Mouse (Mus musculus): ENCODE results near the gene Ccdc88c.
"Not testable (repeated sequence)": the region's sequence is repeated elsewhere in the genome, so short reads cannot be mapped to it uniquely, and the experiment has no call there.

Ccdc88c gene

DNA sequence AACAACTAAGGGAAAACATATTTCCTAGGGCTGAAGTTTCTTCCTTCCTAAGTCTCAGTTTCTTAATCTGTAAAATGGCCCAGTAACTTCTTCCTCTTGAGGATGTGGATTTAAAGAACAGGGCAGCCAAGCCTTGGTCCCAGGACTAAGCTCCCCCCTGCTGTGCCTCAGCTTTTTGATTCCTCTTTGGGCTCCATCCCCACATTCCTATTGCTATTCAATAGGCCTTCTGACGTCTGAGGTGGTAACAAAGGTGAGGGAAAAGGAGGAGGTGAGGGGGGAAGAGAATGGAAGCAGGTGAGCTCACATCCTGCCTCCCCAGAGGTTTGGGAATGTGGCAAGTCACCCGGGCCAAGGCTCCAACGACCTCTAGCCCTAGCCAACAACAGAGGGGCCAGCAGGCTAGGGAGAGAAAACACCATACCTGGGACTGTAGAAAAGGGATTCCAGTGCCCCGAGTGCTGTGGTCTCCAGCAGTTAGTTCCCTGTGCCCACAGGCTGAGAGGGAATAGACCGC lies 12.4 kb downstream of the Ccdc88c start:
- no peak for DNase-seq (ENCODE audit: low read depth, low spot score)

DNA sequence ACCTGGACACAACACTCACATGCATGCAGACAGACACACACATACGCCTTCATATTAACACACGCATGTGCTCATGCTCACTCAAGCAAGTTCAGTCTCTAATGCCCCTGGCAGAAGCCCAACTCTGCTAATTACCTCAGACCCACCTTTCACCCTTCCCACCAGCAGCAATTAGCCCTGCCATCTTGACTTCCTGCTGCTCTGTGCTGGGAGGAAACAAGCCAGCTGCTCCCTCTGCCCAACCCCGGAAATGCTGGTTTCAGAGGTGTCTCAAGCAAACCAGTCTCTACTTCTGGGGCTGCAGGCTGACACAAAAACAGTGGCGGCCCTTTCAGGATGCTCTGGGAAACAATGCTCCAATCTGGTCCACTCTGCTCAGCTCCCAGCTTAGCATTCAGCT lies 12.9 kb downstream of the Ccdc88c start:
- DNase-seq (ENCODE audit: low read depth, low spot score), result no peak

DNA sequence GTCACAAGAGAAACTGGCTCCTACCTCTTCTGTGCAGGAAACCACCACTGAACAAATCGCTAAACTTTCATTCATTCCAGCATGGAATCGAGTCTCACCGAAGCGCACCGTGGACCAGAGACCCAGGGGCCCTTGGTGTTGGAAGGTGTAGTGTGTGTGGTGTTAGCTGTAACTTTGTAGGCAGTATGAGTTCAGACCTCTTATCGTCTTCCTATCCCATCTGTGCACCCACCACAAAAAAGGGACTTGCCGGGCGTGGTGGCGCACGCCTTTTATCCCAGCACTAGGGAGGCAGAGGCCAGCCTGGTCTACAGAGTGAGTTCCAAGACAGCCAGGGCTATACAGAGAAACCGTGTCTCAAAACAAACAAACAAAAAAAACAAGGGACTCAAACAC lies 13.7 kb downstream of the Ccdc88c start:
- no peak for DNase-seq (ENCODE audit: low read depth, low spot score)

DNA sequence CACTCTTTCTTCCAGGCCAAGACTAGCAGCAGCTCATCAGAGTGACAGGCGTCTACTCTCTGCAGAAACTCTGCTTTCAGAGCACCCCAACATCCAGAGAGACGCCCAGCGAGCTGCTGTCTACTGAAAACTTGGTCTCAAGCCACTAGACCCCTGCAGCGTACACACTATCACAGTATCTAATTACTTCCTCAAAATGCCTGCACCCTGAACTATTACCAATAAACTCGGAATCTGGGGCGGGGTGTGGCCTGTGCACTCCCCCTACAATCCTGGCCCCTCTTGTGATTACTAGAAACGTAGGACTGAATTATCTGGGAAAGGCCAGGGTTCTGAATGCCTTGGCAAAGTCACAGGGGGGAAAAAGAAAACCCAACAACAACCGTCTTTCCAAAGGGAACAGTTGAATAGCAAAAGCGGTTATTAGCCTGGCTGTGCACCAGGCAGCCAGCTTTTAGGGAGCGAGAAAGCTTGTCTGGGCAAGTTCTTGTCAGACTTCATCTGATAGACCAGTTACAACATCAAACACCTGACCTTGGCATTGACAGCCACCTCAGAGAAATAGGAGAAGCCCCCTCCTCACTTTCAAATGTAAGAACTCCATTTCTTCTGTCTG lies 14.2 kb downstream of the Ccdc88c start:
- no peak for DNase-seq (ENCODE audit: low read depth, low spot score)

DNA sequence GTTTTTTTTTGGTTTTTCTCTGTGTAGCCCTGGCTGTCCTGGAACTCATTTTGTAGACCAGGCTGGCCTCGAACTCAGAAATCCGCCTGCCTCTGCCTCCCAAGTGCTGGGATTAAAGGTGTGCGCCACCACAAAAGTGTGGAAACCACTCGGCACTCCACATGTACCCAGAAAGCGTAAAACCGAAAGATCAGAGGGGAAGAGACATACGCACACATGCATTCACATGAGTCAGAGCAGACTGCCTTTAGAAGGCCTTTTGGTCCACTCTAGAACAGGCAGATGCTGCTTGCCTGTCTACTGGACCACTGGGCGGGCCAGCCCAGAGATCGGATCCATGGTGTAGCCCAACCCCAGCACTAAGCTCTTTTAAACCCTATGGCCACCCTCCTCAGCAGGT lies 15.2 kb downstream of the Ccdc88c start:
- DNase-seq (ENCODE audit: low read depth, low spot score), result not testable (repeated sequence)

DNA sequence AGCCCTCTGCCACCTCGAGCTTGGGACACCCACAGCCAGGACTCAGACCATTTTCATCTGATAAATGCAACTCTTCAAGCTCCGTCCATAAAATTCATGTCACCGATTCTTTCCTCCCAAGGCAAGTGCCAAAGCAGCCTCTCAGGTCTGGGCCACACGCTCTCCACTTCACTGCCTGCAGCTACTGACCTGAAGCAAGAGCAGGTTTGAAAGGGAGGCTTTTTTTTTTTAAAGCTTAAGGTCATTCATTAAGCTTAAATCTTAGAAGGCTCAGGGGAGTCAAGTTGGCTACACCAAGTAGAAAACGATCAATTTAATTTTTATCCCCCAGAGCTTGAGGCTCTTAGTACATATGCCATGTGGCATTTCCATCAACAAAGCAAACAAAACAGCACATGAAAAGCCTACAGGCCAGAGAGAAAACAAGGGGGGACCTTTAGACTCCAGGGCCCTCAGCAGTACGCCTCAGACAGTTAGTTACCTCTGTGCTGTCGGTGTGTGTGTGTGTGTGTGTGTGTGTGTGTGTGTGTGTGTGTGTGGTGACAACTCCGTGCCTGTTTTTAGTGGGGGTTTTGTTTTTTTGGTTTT lies 15.7 kb downstream of the Ccdc88c start:
- no peak for DNase-seq (ENCODE audit: low read depth, low spot score)

DNA sequence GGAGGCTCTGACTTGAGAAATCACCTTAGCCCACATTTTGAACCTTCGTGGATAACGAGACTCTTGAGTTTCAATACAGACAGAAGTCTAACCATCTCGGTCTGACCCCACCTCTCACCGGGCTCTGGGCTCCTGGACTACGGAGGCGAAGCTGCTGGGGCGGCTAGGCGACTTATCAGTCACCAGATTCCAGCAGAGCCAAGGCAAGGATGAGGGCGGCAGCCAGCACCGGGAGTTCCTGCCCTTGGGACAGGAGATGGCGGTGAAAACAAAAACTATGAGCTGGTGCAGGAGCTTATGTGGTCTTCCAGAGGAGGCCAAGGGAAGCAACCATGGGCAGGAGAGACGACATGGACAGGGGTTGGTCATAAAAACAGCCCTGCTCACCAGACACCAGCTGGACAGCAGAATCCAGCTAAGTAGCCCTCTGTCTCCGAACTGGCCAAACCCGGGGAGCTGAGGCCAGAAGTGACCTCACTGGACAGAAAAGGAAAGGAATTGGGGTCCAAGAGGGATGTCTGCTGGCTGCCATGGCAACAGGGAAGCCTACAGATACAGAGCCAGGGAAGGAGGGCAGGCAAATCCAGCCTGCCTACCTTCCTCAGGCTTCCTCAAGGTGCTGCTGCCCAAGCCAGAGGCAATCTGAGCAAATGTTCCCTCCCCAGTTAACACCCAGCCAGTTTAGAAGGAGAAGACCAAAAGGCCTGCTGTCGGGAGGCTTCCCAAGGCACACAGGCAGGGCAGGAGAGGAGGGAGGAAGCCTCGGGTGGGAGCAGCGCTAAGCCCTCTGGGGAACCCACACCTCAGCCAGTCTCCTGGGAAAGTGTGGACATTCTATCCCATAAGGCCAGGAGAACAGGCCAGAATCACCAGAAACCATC lies 16.4 kb downstream of the Ccdc88c start:
- DNase-seq (ENCODE audit: low read depth, low spot score), result no peak

DNA sequence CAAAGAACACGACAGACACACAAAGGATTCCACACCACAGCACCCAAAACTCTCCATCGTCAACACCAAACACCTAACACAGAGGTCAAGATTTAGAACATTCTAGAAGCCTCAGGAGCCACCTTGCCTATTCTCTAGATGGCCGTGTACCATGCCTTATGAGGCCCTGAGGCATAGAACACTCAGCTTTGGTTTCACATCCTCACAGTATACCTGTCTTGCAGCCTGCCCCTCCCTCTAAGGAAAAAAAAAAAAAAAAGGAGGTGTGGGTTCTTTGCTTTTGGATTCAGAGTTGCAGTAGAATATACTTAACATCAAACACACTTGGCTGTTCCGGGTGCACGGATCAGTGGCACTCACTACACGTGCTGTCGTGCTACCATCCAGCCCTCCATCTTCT lies 17.8 kb downstream of the Ccdc88c start:
- DNase-seq (ENCODE audit: low read depth, low spot score), result no peak

DNA sequence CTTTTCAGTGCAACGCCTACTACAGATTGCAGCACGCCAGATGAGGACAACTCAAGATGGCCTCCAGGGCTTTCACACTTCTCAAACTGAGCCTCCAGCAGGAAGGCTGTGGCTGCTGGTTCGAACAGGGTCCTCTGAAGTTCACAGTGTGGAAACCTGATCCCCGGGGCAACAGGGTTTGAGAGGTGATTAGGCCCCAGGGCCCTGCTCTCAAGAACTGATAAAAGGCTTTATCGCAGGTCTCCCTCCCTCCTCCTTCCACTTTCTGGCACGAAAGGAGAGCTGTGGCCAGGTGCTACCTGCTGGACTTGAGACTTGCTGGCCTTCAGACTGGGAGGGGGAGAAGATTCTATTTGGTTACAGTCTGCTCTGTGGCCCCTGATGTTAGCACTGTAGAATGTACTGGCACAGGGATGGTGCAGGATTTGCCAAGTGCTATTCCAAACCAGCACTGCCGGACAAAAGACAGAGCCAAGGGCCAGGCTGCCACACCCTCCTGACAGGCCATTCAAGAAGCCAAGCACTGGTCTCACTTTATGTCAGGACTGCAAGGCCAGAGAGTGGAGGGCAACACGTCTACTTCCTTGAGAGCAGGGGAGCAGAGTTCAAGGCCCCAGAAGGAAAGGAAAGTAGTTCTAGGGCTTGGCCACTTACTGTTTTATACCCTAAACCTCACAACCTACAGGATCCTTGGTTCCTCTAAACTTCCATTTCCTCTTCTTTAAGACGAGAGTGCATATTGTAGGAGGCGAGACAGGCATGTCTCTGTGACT lies 18.5 kb downstream of the Ccdc88c start:
- DNase-seq (ENCODE audit: low read depth, low spot score), result peak; percentile 83

DNA sequence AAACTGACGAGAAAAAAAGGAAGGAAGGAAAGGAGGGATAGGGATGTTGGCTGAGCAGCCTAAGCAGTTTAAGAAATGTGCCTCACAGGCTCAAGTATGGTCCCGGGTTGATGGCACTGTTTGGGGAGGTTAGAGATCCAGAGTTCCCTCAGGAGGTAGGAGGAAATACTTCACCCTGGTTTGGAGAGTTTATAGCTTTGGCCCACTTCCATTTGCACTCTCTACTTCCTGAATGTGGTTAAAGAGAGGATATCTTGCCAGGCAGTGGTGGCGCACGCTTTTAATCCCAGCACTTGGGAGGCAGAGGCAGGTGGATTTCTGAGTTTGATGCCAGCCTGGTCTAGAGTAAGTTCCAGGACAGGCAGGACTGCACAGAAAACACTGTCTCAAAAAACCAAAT lies 19.6 kb downstream of the Ccdc88c start:
- DNase-seq (ENCODE audit: low read depth, low spot score), result no peak

DNA sequence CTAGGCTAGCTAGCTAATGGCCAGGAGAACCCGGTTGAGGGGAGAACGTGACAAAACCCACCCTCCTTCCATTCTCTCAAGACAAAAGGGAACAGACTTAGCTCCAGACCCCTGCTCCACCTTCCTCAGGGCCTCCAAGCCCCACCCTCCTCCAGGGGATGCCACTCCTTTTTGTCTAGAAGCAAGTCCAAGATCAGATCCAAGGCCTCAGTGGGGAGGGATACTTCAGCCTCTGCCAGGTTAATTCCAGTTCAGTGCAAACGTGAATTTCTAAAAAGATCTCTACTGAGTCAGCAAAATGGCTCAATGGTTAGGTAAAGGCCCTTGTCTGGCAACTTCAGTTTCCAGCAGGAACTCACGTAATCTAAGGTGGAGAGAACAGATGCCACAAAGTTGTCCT lies 20.2 kb downstream of the Ccdc88c start:
- no peak for DNase-seq (ENCODE audit: low read depth, low spot score)

DNA sequence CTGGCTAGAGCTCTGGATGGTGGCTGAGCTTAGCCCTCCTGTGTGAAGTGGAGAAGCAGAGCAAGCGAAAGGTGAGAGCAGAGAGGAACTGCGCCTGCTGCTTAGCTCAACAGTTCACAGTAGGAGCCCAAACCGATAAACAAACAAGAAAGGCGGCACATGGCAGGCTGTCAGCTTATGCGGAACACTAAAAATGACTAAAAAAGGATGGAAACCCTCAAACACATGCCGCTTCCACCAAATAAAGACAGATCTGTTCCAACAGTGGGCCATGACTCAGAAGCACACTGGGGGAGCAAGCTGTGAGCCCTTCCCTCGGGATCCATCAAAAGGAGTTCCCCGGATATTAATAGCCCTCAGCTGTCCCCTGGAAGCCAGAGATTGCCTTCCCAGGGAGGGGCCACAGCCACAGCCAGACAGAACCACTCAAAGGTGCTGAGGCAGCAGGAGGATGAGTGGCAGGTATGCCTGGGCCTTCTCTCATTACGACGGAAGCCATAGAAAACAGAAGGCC lies 20.8 kb downstream of the Ccdc88c start:
- DNase-seq (ENCODE audit: low read depth, low spot score), result peak; percentile 93

DNA sequence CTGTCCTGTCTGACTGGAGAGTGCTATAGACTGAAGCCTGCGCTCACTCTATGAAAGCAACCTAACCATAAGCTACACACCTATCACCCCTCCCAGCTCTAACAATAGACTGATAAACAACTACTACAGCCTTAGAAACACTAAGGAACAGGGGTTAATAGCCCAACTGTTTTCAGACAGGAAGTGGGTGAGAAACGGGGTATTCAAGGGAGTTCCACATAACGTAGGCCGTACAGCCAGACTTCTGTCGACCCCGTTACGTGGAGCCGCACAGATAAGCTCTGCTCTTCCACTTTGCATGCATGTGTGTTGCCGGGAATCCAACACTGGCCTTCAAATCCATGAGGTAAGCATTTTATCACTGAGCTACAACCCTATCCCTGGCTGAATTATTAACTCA lies 21.4 kb downstream of the Ccdc88c start:
- no peak for DNase-seq (ENCODE audit: low read depth, low spot score)

DNA sequence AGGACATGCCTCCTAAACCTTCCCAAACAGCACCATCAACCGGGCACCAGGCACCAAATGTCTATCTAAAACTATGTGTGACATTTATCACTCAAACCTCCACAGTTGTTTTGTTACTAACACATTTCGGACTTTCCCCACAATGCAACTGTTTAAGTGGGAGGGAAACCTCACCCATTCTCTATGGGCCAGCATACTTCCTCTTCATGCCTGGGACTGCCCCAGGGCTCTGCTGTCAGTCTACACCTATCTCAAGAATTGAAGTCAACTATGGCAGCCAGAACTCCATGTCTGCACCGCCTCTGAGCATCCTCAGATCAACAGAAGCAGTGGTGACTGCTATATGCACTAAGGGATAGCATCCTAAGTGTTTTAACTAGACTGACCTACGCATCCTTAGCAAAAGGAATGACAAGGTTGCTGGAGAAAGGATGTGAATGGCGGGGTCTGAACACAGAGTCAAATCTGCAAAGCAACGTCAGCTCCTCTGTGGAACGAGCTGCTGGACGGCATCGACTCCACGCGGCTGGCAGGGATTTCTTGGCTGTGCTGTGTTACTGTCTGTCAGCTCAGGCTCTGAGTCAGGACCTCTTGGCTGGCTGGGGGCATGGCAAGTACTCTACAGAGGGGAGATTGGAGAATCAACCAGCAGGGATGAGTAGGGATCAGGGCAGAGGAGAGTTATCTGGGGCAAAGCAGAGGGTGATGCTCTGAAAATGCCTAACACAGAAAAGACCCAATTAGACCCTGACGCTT lies 23.0 kb downstream of the Ccdc88c start:
- DNase-seq (ENCODE audit: low read depth, low spot score), result no peak

DNA sequence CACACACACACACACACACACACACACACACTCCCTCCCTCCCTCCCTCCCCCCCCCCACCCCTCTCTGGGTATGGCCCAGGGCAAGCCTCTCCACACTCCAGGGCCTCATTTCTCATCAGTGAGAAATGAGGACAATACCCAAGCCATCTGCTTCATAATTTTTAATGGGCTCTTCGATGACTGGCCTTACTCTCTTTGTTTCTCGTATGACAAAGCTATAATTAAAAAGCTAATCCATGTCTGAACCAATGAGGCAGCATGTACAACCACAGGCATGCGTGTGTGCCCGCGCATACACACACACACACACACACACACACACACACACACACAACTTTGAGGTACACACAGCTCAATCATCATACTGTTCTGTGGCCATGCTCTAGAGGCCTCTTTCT lies 23.9 kb downstream of the Ccdc88c start:
- DNase-seq (ENCODE audit: low read depth, low spot score), result no peak

DNA sequence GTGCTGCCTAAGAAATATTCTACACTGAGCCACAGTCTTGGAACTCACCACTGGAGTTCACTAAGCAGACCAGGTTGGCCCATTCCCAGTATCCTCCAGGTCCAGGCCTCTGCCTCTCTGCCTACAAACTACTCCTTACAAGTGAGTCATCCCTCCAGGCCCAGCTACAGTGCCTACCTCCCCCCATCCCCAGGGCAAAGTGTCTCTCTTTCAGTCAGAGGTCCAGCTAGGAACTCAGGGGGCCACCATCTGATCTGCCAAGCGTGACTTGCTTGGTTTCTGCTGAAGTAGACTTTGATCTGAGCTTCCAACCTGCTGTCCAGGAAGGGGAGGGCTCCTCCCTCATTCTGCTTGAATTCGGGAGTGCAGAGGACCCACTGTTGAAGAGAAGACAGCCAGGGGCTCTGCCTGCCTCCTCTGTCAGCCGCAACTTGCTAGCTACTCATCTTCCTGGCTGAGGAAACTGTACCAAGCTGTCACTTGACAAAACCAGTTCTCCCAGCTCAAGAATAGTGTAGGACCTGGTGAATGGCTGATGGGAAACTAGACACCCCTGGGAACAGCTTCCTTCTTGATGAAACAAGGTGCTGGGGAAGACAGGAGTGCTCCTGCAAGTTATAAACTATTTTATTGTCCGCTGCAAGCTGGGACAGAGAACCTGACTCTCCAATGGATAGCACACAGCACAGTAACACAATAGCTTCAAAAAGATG lies 25.9 kb downstream of the Ccdc88c start:
- DNase-seq (ENCODE audit: low read depth, low spot score), result no peak

DNA sequence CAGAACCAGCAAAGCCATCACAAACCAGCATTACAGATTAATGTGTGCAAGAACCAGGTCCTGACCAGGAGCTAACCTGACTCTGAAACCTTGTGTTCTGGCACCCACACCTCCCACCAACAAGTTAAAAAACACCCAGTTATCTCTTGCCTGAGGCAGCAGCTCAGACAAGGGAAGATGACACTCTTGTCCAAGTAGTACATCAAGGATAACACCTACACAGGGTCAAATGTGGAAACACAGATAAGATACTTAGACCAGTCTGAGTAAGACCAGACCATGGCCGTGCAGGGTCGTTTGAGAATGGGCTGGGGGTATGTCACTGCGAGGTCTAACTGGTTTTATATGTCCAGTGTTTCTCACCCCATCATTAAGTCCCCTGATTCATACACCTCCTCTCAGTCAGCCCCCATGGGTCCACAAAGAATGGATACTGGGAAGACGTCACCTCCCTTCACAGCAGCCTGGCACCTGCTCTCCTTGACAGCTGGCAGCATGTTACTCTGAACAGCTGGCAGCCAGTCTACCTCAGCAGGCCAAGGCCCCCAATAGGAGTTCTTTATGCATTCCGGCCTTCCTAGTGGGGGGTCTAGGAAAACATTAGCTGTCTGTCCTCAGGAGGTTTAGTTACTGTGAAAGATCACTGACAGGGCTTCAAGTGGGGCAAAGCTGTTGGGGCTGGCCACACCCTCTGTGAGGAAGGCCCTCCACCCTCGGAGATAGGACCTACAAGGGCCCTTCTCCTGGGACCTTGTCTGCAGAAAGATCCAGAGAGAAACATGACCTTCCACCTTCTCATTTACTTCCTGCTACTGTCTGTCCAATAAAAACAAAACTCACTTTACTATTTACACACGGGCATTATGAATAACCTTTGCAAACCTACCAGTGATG lies 29.5 kb downstream of the Ccdc88c start:
- DNase-seq (ENCODE audit: low read depth, low spot score), result no peak

DNA sequence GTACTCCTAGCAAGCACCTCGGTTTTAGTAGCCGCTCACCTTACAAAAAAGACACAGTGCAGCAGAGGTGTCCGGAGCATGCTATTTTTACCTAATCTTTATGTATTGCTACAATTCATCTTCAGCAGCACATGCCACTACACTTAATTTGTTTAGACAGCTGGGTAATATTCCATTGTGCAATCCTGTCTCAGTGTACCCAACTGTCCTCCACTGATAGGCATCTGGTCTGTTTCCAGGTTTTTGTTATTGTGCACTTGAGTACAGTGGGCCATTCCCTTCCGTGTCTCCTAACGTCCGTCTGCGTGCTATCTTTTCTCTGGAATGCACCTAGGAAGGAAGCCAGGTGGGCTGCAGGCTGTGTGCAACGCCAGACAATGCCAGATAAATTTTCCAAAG lies 30.3 kb downstream of the Ccdc88c start:
- no peak for DNase-seq (ENCODE audit: low read depth, low spot score)

DNA sequence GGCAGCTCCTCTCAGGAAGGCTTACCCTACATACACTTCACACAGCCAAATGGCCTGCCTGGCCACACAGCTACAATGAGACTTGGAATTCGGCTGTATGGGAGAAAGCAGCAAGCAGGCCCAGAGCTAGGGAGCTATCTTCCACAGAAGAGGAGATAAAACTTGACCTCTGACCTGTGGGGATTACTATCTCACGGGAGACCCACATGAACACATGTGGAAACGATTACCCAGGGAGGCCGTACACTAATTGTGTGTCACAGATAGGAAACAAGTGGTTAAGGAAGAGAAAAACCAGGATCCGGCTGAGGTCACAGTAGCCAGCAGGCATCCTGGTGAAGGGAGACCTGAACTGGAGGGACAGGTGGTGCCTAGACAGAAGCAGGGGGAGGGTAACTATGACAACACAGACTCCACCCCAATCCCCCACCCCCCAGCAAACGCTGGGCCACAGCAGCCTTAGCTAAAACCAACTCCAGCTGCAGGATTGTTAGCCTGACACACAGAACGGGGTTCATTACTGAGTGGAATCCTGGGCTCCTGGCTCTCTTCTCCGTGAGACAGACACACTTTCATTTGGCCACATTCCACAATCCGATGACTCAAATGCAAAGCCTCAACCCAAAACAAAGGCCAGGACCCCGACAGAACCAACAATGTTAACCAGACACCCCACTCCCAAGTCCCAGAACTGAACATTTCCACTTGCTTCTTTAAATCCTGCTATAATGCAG lies 30.9 kb downstream of the Ccdc88c start:
- no peak for DNase-seq (ENCODE audit: low read depth, low spot score)
